Mouse (Mus musculus) cerebellum, adult 2 months (tissue): ENCODE measurements around the gene 2310011J03Rik. TPM values are rescaled to one million over a fixed set of nuclear protein-coding genes. Genes with fewer than 3 reads are reported as not detected.
A peak's percentile ranks its signal among the peaks of the same experiment; 100 is the strongest.

Experiments used
- DNase-seq, 2 experiments: peaks; one replicate each; pipeline ENCODE4 v3.0.0; 2021
- H3K27ac ChIP-seq: fragments of 200-500 bp; 2 replicates; pipeline ENCODE4 v1.5.1; 2012; ENCODE audit warnings: low read length, control low read depth, inconsistent platforms; ENCODE audit not compliant: insufficient read depth
- H3K27me3 ChIP-seq: fragments of 200-500 bp; 2 replicates; pipeline ENCODE4 v1.6.1; 2012; ENCODE audit warnings: inconsistent platforms, mild to moderate bottlenecking, low read length, moderate library complexity; ENCODE audit not compliant: control insufficient read depth, insufficient read depth
- H3K4me1 ChIP-seq: fragments of 200-500 bp; 2 replicates; pipeline ENCODE4 v1.6.1; 2011; ENCODE audit warnings: low read length; ENCODE audit not compliant: control insufficient read depth, insufficient read depth
- H3K4me3 ChIP-seq: fragments of 200-500 bp; replicated peaks from 2 replicates; pipeline ENCODE3; 2011; ENCODE audit warnings: mild to moderate bottlenecking, low read depth, low read length, control low read depth; ENCODE audit not compliant: insufficient read depth
- CTCF ChIP-seq: fragments of 200-500 bp; IDR thresholded peaks from 2 replicates; pipeline ENCODE4 v1.5.1; 2011; ENCODE audit warnings: low read depth, mild to moderate bottlenecking, control low read depth, low read length, moderate library complexity, borderline replicate concordance; ENCODE audit not compliant: insufficient read depth
- POLR2A ChIP-seq: fragments of 200-500 bp; IDR thresholded peaks from 2 replicates; pipeline ENCODE4 v1.6.1; 2011; ENCODE audit warnings: low read length, control low read depth, borderline replicate concordance; ENCODE audit not compliant: insufficient read depth
- WGBS: fragments of 180-500 bp; shearing (Covaris S2); methylation state at CpG from one replicate; pipeline ENCODE4 v1.1.7; 2018; 5-methylcytosine and 5-hydroxymethylcytosine counted together
- polyA plus RNA-seq: library from polyadenylated mRNA; depleted of rRNA; stranded (reverse); fragments of >200 nt; gene quantifications from 2 replicates; pipeline ENCODE4 v1.2.3, GENCODE M21; 2012

2310011J03Rik gene
- polyA plus RNA-seq, 1 experiment: 51.1 TPM

DNA sequence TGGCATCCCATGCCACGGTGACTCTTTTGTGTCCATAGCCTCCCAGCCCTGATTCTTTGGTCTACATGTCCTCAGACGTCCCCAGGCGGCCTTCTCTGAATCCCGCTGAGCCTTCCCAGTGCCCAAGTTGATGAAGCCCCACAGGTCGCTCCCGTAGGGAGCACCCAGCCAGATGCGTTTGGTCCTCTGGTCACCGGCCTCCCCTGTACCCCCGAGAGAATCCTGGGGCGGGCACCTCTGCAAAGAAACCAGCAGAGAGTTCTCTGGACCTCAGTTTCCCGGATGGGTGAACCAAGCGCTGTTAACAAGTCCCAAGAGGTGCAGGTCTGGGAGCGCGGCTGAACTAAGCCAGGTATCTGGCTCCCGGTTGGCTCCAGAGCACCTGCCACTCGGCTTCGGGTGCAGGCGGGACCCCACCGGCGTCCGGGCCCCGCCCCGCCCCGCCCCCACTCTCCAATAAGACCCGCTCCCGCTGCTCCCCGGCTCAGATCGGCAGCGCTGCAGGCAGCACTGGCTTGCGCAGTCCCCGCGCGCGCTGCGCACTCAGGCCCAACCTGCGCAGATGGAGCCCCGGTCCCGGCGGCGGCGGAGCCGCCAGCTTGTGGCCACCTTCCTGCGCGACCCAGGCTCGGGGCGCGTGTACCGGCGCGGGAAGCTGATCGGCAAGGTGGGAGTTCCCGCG is 35.8 kb upstream of the 2310011J03Rik start, which contains the start of gene Plk5:
Gene Plk5 (plus strand): TSS at position 459 of the 682 bp plus-strand sequence.
- under 1% methylated on average over 52 of the region's 53 CpGs for WGBS
- peak; percentile 79 to 84 for DNase-seq
- Histone ChIP-seq H3K4me3 (peak within 1 kb of the TSS; percentile 78), H3K4me1 (peaks cover 12% of the 10 kb centered on the region; the same call in 1 of the 2 replicates), H3K27me3 (no peaks in the 10 kb centered on the region), H3K27ac (peak within 1 kb of the TSS; percentile 98)
- peak; percentile 95 for TF ChIP-seq POLR2A
- no peak for TF ChIP-seq CTCF

GRCm38 (mm10) chr10:80355431-80355830 is 35.1 kb upstream of the 2310011J03Rik start:
- peak; percentile 83 to 86 for DNase-seq
- TF ChIP-seq CTCF (no peak), POLR2A (peak; percentile 84)
- Histone ChIP-seq H3K27me3 (no peaks in the 10 kb centered on the region), H3K4me1 (peaks cover 12% of the 10 kb centered on the region; the same call in 1 of the 2 replicates), H3K4me3 (peak overlapping the region; percentile 78), H3K27ac (peak overlapping the region; percentile 98)
- 4% methylated on average over 9 of the region's 9 CpGs for WGBS

DNA sequence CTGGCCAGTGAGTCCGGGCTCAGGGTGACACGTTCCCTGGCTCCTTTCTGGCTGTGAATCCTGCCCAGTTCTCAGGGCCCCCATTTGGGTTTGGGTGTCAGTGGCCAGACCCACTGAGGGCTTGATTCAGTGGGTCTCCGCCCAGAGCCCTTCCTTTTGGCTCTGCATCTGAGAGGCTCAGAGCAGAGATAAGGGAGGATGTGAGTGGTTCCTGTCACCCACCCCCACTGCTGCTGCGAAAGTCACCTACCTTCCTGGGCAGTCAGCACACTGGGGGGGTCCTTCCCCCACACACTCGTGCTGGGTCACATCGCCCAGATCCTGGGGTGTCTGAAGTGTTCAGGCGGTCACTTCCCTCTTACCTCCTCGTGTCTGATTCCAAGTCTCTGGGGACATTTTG is 32.4 kb upstream of the 2310011J03Rik start:
- H3K4me1 ChIP-seq: peaks cover 17% of the 10 kb centered on the region
- no peak overlapping the region for H3K27ac ChIP-seq
- DNase-seq: no peak
- no peaks in the 10 kb centered on the region for H3K27me3 ChIP-seq
- WGBS: 84% methylated on average over 8 of the region's 8 CpGs
- H3K4me3 ChIP-seq: no peak overlapping the region
- TF ChIP-seq CTCF (no peak), POLR2A (no peak)

DNA sequence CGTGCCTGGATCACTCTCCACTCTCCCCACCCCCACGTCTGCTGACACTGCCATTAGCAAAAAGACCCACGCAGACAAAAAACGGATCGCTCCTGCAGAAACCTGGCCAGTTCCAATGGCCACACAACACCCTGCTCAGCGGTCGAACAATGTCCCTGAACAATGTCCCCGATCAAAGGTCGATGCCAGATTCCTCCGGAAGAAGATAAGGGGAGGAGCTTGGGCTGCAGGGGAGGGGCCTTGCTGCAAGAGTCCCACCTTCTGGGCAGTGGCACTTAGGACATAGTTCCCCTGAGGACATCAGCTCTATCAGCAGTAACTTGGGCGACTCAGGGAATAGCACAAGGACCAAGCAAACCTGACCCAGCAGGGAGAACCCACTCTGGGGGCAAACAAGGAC is 31.6 kb upstream of the 2310011J03Rik start:
- H3K27me3 ChIP-seq: no peaks in the 10 kb centered on the region; the same call in 1 of the 2 replicates
- no peak for DNase-seq
- no peak for TF ChIP-seq POLR2A
- no peak for TF ChIP-seq CTCF
- peaks cover 20% of the 10 kb centered on the region for H3K4me1 ChIP-seq
- WGBS: 38% methylated on average over 11 of the region's 11 CpGs
- no peak overlapping the region for H3K4me3 ChIP-seq
- no peak overlapping the region for H3K27ac ChIP-seq

- H3K27me3 ChIP-seq: no peaks in the 10 kb centered on the region; the same call in 1 of the 2 replicates
These were observed 30.0 kb upstream of the 2310011J03Rik start for GRCm38 (mm10) chr10:80350292-80350691.

DNA sequence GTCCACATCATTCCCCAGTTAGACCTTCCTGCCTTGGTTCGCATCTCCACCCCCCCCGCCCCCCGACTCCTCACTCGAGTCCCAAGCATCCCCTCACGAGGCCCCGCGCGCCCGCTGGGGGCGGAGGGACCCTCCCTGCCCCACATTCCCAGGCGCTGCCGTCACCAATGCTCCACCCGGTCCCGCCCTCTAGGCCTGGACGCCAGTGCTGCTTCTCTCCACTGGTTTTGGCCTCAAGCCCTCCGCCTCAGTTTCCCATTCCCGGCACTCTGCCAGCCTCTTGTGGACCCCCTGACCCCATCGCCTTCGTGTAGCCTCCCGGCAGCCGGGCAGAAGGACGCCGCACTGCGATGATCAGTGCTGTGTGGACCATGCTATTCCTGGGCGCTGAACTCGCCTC is 28.6 kb upstream of the 2310011J03Rik start:
- no peak for DNase-seq
- TF ChIP-seq CTCF (no peak), POLR2A (no peak)
- Histone ChIP-seq H3K27ac (no peak overlapping the region), H3K4me3 (no peak overlapping the region), H3K4me1 (peaks cover 8% of the 10 kb centered on the region), H3K27me3 (no peaks in the 10 kb centered on the region; the same call in 1 of the 2 replicates)
- WGBS: 21% methylated on average over 25 of the region's 26 CpGs

More at GRCm38 (mm10) chr10:80350292-80350691, 30.0 kb upstream of the 2310011J03Rik start:
- peak; percentile 95 for TF ChIP-seq CTCF
- no peak for TF ChIP-seq POLR2A
- Histone ChIP-seq H3K27ac (no peak overlapping the region), H3K4me1 (peaks cover 18% of the 10 kb centered on the region), H3K4me3 (no peak overlapping the region)
- DNase-seq: peak; percentile 76 to 91
- 6% methylated on average over 7 of the region's 7 CpGs for WGBS

DNA sequence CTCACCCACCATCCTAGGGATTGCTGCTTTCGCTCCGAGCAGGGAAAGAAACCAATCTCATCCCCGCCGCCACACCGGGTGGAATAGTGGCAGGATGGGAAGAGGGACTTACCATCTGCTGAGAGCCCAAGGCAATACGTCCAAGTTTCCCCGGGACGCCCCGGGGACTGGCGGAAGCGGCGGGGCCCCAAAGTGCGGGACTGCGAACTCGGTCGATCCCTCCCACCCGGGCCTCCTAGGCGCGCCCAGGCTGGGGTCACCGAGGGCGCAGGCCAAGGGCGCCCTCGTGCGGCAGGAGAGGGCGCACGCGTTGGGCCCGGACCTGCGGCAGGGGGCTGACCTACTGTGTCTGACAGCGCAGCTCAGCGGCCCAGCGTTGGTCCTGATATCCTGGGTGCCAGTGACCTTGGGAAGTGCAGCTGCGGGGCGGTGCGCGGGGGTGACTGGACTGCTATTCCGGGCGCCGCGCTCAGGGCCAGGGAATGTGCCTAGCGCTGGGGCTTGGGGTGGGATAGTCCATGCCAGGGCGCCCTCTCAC is 28.0 kb upstream of the 2310011J03Rik start, which contains the start of gene Adamtsl5:
Gene Adamtsl5 (minus strand): TSS at position 169 of the 538 bp plus-strand sequence.
- H3K4me3 ChIP-seq: peak within 1 kb of the TSS; percentile 31
- no peak within 1 kb of the TSS for H3K27ac ChIP-seq
- 1% methylated on average over 42 of the region's 42 CpGs for WGBS
- no peaks in the 10 kb centered on the region; the same call in 1 of the 2 replicates for H3K27me3 ChIP-seq
- DNase-seq: peak in 1 of 2 experiments; percentile 59
- TF ChIP-seq CTCF (peak; percentile 70), POLR2A (no peak)
- H3K4me1 ChIP-seq: peaks cover 8% of the 10 kb centered on the region
